Mouse (Mus musculus): ENCODE data around the gene Fuca1. TPM values are rescaled to one million over a fixed set of nuclear protein-coding genes. Genes with fewer than 3 reads are reported as not detected.

Fuca1 gene
- total RNA-seq (2021): 90.1 and 94.3 TPM in 2 replicates
- long read RNA-seq, experiment 1, transcript Fuca1-201 (8 exons, 2,525 nt): major isoform, 164 of 188 reads
- long read RNA-seq, experiment 1, partial matches to known transcripts: 4 of 188 reads
- long read RNA-seq, experiment 1, other reads (novel, unspliced or antisense): 20 of 188 reads
- long read RNA-seq, experiment 2, transcript Fuca1-201 (8 exons, 2,525 nt): major isoform, 113 of 146 reads
- long read RNA-seq, experiment 2, partial matches to known transcripts: 8 of 146 reads
- long read RNA-seq, experiment 2, other reads (novel, unspliced or antisense): 24 of 146 reads

DNA sequence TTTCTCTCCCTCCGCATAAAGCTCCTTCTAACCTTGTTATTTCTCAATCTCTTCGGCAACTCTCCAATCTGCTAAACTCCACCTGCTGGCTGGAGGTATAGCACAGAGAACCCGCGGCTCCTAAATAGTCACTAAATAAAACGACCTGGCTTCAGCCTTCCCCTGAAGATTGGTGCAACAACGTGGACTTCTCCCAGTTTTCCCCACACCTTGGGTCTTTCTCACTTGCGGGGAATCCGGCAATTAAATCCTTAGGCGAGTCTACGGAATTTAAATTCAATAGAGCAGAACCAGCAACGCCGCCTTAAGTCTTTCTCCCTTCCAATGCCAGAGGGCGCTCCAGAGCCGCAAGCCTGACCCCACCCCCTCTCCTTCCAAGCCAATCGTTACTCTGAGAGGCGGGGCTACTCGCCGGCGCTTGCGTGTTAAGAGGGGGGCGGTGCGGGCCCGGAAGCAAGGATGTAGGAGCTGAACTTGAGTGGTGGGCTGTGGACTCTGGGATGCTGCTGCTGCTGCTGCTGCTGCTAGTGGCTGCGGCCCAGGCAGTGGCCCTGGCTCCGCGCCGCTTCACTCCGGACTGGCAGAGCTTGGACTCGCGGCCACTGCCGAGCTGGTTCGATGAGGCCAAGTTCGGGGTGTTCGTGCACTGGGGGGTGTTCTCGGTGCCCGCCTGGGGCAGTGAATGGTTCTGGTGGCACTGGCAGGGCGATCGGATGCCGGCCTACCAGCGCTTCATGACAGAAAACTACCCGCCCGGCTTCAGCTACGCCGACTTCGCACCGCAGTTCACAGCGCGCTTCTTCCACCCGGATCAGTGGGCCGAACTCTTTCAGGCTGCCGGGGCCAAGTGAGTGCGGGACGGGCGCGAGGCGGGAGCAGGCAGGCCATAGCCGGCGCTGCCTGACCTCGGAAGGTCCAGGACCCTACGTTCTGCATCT is at the start of gene Fuca1:
Fuca1 (plus strand) TSS at position 432 of the 938 bp plus-strand sequence.
- DNase-seq: peak; percentile 97

DNA sequence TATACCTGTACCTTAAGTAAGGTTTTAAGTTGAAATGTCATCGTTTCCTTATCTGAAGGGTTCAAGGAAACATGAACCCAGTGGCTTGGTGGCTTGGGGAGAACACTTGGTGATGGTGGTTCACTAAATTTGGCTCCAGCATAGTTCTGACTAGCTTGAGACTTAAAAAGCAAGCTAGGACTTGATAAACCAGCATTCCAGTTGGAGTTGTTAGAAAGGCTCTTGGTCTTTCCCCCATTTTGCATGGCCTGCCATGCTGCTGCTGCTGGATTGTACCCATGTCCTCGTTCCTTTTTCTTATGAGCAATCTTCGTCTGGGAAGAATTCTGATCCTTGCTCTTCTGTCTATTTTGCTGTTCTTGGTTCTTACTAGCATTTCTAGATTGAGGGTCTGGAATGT is 48.5 kb upstream of the Fuca1 start:
- no peak for DNase-seq

- no peak for DNase-seq
Observed at GRCm38 (mm10) chr4:135872589-135873391, 47.7 kb upstream of the Fuca1 start.

DNA sequence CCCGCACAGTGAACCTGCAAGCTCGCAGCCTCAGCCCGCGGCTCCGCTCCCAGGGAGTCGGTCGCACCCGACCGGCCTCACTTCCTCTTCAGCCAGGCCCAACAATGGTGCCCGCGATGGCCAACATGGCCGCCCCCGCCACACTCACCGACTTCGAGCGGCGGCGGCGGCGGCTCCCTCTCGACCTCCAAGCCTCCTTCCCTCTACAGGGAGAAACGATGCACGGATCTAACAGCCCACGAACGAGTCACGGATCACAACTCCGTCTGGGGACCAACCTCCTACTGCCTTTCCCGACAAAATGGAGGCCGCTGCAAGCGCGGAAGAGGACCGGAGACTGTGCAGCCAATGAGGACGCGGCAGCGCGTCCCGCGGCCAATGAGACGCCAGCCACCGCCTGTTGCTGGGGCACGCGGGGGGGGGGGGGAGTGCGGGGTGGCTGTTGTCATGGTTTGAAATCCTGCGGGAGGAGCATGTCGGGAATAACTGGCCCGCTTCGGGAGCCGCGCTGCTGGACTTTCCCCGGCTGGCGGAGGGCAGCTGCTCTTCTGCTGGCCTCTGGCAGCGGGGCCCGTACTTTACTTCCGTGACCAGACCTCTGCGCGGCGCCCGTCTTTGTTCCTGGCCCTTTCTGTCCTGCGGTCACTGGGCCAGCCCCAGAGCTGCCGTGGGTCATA is 46.9 kb upstream of the Fuca1 start, which contains the start of gene Pnrc2:
Pnrc2 (minus strand) TSS at position 325 of the 677 bp plus-strand sequence.
- DNase-seq: peak; percentile 96

DNA sequence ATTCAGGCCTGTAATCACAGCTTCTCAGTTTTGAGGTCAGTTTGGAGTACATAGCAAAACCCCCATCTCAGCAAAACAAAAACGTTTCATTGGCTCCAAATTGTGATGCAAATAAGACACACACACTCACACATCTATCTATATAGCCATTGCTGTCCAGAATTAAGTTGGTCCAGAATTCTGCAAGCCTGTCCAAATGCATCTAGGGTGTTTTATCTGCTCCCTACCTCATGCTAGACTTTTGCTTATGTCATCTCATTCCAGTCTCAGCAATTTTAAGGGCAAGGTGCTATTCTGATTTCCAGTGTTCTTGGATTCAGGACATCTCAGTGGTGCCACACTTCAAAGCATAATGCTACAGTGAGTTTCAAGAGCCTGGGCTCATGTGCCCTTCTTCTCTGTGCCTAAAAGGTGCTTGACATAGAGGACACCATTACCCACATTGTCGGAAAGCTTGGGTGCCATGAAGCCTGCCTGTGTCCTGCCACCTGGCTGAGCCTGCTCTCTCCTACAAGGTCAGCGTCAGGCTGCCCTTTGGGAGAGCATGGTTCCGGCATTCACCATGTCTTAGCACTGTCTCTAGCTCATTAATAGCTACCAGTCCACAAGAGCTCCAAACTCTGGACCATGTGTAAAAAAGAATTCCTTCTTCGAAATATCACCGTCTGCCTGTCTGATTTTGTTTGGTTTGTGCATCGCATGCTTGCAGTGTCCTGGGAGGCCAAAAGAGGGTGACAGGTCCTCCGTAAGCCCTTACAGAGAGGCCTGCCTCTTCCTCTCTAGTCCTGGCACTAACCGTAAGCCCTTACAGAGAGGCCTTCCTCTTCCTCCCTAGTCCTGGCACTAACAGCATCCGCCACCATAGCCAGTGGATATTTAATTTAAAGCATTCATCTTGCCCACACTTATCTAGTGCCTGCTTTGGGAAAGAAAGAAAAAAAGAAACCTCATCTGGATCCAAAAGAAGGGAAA is 45.7 kb upstream of the Fuca1 start:
- no peak for DNase-seq

DNA sequence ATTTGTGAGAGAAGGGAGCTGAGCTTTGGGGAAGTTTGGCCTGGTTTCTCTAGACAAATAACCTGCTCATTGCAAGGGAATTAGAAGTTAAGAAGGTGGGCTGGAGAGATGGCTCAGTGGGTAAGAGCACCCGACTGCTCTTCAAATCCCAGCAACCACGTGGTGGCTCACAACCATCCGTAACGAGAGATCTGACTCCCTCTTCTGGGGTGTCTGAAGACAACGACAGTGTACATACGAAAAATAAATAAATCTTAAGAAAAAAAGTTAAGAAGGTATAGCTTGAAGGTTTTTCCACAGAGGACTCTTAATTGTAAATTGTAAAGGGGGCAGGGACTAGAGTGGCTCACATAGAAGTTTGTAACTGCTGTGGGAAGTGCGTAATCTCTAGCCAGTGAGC is 45.0 kb upstream of the Fuca1 start:
- DNase-seq: no peak

DNA sequence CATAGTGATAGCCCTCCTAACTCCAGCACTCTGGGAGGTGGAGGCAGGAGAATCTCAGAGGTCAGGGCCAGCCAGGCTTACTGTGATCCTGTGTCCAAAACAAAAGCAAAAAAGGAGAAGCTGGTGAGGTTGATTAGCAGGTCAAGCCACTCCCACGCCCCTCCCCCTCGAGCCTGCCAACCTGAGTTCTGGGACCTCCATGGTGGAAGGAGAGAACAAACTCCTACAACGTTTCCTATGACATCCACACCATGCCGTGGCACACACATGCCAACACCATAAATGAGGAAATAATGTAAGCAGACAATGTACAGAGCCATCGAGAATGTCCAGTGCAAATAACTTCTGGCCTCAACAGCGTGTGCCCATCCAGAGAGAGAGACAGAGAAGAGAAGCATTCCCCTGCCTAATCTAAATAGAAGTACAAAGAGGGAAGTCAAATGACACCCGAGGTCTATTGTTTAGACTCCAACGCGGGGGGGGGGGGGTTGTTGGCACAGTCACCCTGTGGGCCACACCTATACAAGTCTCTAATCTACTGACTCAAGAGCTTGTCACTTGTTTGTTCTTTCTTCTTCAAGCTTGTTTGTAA is 44.4 kb upstream of the Fuca1 start:
- peak; percentile 78 for DNase-seq

DNA sequence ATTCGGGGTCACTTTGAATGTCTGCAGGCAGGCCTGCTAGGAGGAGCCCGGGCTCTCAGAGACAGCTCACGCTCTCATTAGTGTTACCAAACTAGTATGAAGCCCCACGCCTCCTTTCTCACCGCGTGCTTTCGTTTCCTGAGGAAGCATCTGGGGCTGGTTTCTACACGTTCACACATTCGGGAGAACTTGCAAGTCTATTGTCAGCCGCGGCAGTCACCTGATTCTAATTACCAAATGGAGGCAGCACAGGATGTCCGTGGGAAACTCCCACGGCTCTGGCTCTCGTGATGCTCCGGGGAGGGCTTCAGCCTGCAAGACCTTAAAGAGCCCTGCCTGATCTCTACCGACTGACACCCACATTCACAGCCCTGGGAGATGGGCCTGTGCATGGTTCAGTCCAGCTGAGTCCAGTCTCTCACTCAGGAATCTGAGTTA is 43.9 kb upstream of the Fuca1 start:
- DNase-seq: peak; percentile 83

GRCm38 (mm10) chr4:135877742-135878141 is 42.8 kb upstream of the Fuca1 start:
- peak; percentile 43 for DNase-seq

GRCm38 (mm10) chr4:135879021-135879420 is 41.5 kb upstream of the Fuca1 start:
- DNase-seq: no peak

- DNase-seq: no peak
Observed at GRCm38 (mm10) chr4:135880018-135880417, 40.5 kb upstream of the Fuca1 start.

GRCm38 (mm10) chr4:135880576-135880975 is 40.0 kb upstream of the Fuca1 start:
- no peak for DNase-seq

GRCm38 (mm10) chr4:135882023-135882422 is 38.5 kb upstream of the Fuca1 start:
- DNase-seq: no peak

- peak; percentile 71 for DNase-seq
Observed at GRCm38 (mm10) chr4:135883401-135883851, 37.1 kb upstream of the Fuca1 start.

- peak; percentile 23 for DNase-seq
Observed at GRCm38 (mm10) chr4:135883881-135884516, 36.5 kb upstream of the Fuca1 start.

DNA sequence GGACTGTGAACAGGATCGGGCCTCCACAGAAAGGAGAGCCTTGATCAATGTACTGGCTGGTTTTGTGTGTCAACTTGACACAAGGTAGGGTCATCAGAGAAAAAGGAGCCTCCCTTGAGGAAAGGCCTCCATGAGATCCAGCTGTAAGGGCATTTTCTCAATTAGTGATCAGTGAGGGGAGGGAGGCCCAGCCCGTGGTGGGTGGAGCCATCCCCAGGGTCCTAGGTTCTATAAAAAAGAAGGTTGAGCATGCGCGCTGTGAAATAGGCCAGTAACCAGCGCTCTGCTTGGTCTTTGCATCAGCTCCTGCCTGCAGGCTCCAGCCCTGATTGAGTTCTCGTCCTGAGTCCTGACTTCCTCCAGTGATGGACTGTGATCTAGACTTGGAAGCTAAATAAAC is 36.0 kb upstream of the Fuca1 start:
- no peak for DNase-seq

DNA sequence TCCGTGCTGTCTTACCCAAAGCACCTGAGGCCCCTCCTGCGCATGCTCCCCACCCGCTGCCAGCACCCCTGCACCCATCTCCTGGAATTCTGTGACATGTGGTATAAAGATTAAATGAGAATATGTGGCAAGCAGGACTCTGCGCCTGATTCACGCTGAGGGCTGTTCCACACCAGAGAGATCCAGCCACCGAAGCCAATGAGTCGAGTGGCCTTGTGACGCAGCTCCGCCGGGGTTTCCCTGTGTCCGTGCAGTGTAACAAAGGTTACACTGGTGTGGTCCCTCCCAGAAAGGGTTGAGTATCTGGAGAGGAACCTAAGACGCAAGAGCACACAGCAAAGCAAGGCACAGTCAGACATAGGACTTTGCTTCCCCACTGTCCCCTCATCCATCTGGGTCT is 34.9 kb upstream of the Fuca1 start:
- peak; percentile 74 for DNase-seq

DNA sequence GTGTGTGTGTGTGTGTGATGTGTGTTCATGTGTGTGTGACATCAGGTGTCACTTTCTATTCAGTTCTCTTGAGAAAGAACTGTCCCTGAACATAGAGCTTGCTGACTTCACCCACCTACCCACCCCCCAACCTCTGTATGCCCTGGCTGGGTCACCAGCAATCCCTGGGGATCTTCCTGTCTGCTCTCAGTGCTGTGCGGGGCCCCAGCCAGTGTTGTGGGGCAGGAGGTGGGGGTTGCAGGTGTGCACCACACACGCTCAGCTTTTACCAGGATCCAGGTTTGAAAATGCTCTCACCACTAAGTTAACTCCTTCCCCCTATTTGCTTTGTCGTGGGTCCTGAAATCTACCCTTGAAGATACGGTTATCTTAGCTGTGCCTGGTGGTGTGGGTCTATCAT is 34.4 kb upstream of the Fuca1 start:
- DNase-seq: no peak

DNA sequence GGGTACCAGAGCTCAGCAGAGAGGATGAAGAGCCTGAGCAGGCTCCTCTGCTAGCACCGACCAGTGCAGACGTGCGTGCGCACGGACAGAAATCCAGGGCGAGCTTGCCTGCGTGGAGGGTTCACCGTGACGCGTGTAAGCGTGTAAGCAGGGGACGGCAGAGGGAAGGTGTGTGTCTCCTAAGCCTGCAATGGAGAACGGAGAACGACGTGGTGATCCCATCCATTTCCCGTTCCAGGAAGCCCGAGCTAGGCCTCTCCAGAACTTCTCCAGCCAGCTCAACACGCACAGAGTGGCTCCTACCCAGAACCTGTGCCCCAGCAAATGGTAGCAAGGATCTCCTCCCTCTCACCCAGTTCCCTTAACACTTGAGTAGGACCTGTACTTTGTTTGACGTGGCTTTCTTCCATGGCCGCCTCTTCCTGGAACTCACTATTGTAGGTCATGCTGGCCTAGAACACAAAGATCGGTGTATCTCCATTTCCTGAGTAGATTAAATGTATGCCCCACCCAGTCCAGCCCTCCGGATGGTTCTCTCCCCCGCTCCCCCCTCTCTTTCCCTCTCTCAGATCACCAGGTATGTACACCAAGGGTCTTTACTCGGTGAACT is 32.0 kb upstream of the Fuca1 start:
- no peak for DNase-seq
